Mouse (Mus musculus) liver, adult (tissue): ENCODE results near the gene Hoxd9.

Experiments used
- GATA4 ChIP-seq: IDR thresholded peaks from 2 replicates; pipeline ENCODE4 v1.6.1; 2014; ENCODE audit warnings: mild to moderate bottlenecking, low read length; ENCODE audit not compliant: insufficient replicate concordance

The Hoxd9 gene

DNA sequence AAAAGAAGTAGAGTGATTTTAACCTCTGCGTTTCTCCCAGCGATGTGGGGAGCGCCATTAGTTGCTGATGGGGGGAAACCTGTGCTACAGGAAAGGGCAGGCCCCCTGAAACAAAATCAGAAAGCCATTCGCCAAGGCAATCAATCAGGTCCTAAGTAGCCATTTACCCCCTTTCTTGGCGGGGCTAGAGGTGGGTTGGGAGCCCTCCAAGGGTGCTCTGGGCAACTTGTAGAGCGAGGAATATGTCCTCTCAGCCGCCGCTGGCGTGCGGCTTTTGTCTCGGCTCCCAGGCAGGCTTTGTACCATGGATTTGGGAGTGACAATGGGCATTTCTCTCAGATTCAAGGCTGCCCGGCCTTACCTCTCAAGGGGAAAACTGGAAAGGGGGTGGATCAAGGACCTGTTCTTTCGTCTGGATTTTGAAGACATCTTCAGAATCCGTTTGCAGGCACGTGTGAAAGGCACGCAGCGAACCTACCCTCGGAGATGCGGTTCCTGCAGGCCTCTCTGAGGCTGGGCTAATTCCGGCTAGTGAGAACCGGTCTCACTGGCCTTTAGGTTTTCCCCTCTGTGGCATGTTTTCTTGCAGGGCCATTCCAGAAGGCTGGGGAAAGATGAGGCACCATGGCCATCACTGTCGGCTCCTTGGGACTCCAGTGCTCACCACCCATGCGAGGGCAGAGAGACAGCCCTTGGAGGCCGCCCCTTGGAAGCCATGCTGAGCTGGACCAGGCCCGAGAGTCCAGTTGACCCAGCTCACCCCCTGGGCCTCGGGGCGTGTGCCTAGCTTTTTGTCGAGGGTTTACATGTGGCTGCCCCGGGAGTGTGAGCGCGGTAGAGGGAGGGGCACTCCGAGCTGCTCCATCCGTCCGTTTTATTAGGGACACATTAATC is 838 bp upstream of the Hoxd9 start:
- no peak for TF ChIP-seq GATA4

DNA sequence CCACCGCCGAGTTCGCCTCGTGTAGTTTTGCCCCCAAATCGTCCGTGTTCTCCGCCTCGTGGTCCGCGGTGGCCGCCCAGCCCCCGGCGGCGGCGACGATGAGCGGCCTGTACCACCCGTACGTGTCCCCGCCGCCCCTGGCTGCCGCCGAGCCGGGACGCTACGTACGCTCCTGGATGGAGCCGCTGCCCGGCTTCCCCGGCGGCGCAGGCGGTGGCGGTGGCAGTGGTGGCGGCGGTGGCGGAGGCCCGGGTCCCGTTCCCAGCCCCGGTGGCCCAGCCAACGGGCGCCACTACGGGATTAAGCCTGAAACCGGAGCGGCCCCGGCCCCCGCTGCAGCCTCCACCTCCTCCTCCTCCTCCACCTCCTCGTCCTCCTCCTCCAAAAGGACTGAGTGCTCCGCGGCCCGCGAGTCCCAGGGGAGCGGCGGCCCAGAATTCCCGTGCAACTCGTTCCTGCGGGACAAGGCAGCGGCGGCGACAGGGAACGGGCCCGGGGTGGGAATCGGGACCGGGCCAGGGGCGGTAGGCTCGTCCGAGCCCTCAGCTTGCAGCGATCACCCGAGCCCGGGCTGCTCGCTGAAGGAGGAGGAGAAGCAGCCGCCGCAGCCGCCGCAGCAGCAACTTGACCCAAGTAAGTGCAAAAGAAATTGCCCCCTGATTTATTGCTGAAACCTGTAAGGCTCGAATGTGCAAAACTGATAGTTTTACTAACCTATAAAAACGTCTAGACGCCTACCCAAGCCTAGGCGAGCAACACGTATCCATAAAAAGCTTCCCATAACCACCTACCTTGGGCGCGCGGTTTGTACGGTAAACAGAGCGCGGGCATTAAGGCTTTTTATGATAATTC is 900 bp downstream of the Hoxd9 start:
- no peak for TF ChIP-seq GATA4

DNA sequence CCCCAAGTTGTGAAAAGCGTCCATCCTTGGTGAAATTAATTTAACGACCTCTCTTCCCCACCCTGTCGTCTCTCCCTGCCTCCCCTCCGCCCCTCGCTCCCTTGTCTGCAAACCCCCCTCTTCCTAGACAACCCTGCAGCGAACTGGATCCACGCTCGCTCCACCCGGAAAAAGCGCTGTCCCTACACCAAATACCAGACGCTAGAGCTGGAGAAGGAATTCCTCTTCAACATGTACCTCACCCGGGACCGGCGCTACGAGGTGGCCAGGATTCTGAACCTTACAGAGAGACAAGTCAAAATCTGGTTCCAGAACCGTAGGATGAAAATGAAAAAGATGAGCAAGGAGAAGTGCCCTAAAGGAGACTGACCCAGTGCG is 1.5 kb downstream of the Hoxd9 start:
- TF ChIP-seq GATA4: no peak

DNA sequence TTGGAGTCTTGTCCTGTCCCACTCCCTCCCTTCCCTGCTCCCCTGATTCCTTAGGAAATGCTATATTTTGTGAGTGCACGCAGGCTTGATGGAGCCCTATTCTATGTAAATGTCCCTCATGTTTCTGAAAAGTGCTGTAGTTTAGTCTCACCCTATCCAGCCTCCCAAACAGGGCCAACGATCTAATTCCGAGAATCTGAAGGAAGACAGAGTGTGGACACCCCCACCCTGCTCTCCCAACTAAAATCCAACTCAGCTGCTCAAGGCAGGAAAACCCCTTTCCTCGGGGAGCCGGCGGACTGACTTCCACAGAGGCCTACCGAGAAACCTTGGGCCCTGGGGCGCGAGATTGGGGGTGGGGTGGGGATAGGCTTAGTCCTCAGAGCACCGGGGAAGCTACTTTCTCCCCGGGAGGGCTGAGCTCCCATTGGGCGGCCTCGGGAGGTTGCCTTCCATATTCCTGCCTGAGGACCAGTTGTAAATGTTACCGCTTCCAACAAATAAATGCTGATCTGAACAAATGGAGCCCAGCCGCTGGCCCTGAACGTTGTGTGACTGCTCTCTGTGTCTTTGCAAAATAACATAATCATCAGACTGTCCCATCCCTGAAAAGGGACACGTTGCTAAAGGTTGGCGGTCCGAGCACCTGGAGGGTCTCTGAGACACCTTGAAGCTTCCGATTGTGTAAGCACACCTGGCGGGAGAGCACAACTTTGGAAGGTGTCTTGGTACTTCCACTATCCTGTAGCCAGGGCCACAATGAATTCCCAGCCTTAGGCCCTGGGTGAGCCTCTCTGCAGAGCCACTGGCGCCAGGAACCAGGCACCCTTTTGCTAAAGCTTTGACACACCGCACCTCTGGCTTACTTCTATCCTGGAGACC is 2.4 kb downstream of the Hoxd9 start:
- TF ChIP-seq GATA4: no peak

DNA sequence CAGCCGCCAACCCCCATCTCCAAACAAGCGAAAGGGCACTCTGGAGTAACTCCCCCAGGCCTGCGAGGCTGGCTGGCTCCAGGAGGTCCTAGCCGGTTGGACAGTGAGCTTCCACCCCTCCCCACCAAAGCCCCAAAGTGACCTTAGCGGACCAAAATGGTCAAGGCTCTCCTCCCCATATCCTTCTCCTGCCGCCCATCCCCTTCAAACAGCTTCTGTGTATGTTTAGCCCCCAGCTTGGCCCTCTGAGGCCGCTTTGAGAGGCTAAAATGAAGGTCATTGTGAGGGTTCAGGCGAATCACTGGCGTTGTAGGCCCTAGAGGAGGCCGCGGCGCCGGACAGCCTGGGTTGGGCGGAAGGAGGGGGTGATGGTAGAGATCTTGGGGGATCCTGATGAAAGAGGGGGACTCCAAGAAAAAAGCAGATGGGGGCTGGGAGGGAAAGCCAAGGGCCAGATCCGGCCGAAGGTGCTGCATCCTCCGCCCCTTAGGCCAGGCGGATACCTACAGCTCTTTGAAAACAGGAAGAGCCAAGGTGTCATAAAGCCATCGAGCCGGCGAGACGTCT is 3.1 kb downstream of the Hoxd9 start:
- TF ChIP-seq GATA4: no peak

DNA sequence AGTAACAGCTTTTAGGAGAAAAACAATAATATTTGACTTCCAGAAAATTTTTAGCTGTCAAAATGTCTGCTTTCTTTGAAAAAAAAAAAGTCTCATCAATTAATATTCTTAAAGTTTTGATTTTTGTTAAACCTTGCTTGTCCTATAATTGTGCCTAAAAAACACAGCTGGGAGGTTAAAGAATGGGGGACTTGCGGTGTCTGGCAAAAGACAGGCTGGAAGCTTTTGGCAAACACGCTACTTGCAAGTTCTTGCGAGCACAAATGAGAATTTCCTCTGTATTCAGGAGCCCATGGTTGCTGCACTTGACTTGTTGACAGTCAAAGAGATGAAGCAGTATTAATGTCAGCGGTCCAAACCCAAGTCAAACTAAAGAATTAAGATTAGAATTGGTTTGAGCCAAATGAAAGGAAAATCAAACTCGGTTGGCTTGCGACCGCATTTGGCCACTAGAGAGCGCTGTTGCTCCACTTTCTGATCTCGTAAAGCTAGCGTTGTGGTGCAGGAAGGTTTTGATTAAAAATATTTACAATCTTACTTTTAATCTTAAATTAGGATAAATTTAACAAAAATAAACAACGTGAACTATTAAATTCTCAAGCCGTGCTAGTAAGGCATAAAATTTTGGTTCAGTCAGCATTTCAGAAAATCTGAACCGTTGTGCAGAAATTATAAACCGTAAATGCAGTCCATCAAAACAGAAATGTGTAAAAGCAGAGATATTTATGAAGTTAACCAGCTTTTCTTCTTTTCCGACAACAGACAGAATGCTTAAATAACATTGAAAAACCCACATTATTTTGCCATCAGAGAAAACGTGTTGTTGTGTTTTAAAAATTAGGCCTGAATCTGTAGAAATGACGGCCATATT is 4.7 kb downstream of the Hoxd9 start:
- TF ChIP-seq GATA4: no peak

DNA sequence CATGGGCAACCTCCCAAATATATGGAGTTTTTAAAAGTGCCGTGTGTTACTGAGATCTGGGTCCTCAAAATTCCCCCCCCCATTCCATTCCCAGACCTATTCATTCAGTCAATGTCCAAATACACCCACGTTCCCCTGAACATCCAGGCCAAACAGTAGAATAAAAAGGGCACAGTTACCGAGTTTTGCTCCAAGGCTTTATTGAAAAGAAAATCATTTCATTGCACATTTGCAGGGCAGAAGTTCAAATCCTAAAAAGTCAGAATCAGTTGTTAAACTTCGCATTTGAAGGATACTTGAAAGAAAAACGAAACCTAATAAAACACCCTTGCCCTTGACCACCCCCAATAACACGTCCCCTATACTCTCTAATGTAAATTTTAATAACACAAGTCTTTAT is 5.3 kb downstream of the Hoxd9 start:
- no peak for TF ChIP-seq GATA4

DNA sequence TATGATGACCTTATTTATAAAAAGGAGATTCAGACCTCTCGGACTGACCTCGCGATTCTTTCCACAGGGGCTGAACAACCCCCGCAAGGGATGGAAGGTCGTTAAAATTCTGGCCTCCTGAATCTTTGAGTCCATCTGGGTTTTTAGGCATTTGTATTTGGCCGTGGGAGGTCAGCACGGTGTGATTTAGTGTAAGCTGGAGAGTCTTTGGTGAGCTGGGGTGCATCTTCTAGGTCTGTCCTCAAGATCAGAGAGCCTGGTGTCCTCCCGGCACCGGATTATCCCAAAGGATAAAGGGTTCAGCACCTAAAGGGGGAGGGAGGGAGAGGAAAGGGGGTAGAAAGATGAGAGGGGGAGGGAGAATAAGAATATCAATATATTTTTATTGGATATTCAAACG is 5.8 kb downstream of the Hoxd9 start:
- TF ChIP-seq GATA4: no peak

DNA sequence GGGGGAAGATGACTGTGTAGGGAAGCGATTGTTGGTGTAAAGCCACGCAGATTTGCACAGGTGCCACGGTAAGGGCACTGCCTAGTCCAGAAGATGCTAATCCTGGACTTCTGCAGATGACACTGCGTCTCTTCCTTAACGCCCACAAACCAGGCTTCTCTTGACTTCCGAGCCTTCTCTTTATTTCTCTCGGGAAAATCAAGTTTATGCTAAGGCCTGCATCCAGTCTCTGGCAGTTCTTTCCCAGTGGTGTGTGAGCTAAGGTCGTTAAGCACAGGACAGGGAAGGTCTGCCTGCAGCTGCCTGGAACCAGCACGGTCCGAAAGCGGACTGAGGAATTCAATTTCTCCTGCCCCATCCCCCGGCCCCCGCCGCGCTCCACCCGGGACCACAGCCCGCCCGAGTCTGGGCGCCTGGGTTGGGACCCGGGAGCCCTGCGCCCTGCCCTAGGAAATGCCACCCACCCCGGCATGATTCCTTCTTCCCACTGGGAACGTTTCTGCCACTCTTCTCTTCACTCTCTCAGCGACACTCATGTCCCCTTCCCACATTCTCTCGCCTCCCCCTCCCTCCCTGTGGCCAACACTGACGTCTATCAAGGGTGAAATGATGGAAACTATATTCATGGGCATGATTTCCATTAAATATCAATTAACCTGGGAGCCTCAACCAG is 6.3 kb downstream of the Hoxd9 start:
- no peak for TF ChIP-seq GATA4

DNA sequence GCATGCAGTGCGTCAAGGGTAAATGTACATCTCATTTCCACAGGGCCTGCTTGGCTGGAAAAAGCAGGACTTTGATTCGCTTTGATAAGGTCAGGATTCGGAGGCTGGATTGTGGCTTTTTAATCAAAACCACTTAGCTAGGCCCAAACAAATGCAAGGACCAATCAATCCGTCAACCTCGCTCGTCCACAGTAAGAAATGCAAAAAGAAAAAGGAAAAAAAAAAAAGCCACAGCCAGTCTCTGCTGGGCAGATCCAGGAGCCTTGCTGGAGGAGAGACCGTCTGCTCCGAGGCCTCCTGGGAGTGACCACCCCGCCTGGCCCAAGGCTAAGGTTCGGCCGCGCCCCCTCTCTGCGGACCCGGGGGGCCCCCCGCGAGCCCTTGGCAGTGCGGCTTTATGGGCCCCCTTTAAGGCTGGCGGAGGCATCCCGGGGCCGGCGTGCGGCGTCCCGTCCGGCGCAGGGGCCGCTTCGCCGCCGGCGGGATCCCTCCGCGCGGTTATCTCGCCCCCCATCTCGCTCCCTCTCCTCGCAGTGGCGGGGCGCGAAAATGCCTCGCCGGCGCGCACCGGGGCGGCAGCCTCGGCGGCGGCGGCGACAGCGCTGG is 7.0 kb downstream of the Hoxd9 start, which contains the start of gene Hoxd8:
Gene Hoxd8 (plus strand): TSS at position 223 of the 606 bp plus-strand sequence.
- no peak; the same call in 1 of the 2 replicates for TF ChIP-seq GATA4

DNA sequence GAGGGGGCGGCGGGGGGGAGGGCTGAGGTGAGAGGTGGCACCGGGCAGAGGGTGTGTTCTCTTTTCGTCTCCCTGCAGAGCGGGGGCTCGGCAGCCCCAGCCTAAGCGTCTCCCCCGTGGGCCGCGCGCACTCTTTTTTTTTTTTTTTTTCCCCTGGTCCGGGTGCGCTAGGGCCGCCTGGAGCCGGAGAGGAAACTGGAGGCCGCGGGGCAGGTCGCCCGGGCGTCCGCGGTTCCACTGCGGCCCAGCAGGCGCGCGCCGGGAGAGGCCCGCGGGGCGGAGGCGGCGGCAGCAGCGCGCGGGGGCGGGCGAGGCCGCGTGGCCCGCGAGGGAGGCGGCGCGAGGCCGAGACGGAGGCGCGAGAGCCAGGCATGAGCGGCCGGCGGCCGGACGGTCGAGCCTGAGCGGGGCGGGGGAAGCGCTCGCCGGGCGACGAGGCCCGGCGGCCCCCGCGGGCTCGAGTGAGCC is 7.5 kb downstream of the Hoxd9 start:
- TF ChIP-seq GATA4: no peak

DNA sequence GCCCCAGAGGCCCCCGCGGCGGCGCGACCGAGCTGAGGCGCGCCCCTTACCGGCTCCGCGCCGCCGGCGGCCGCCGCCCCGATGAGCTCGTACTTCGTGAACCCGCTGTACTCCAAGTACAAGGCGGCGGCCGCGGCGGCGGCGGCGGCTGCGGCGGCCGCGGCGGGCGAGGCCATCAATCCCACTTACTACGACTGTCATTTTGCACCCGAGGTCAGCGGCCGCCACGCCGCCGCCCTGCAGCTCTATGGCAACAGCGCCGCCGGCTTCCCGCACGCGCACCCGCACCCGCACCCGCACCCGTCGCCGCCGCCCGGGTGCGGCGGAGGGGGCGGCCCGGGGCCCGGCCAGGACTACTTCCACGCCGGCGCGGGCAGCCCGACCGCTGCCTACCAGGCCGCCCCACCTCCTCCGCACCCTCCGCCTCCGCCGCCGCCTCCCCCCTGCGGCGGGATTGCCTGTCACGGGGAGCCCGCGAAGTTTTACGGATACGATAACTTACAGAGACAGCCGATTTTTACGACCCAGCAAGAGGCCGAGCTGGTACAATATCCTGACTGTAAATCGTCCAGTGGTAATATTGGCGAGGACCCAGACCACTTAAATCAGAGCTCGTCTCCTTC is 8.1 kb downstream of the Hoxd9 start:
- no peak for TF ChIP-seq GATA4
